Mouse (Mus musculus) cerebellum, adult 11 months (tissue): ENCODE measurements around the gene Cmtm2b.

Source experiments
- DNase-seq: peaks from one replicate; pipeline ENCODE4 v3.0.0; 2022

Gene Cmtm2b

DNA sequence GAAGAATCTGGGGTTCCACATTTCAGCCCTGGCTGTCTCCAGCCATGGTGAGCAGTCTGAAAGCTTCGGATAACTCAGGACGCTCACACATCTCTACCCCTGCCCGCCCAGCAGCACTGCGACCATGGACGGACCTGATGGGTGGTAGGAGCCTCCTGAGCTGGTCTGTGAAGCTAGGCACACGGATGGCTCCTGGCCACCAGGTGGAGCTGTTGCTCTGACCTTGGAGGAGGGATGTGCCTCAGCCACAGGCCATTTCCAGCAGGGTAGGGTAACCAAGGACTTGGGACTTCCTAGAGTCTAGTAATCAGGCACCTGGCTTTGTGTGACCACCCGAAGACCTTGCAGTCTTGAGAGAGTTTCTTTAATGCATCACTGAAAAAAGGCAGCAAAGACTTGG, 21.9 kb downstream of the Cmtm2b start:
- peak; percentile 89 for DNase-seq

DNA sequence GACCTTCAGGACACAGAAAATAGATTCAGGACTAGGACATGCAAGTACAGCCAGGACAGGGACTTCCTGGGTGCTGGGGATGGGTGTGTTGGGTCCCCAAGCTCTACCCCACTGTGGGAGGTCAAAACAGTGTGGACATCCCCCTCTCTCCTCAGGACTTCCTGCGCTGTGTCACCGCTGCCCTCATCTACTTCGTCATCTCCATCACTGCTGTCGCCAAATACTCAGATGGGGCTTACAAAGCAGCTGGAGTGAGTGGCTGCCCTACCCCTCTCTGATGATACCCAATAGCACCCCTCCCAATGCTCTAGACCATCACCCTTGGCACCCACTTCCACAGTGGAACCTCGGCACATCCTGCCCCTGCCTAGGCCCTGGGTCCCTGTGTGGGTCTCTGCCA, 22.6 kb downstream of the Cmtm2b start:
- no peak for DNase-seq

DNA sequence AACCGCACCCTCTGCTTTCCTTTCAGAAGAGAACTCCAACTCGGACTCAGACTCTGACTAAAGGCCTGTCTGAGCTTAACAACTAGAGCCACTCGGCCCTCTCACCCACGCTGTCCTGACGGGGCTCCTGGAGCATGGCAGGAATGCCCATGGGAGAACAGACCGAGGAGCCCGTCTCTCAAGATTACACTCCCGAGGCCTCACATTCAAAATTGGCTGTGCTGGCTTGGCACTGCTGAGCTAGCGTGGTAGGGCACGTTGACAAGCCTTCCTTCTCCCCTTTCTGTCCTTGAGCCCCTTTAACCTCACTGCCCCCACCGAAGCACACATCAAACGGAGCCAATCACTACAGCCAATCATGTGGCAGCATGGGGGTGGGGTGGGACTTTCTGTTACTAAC, 24.7 kb downstream of the Cmtm2b start:
- DNase-seq, result no peak

DNA sequence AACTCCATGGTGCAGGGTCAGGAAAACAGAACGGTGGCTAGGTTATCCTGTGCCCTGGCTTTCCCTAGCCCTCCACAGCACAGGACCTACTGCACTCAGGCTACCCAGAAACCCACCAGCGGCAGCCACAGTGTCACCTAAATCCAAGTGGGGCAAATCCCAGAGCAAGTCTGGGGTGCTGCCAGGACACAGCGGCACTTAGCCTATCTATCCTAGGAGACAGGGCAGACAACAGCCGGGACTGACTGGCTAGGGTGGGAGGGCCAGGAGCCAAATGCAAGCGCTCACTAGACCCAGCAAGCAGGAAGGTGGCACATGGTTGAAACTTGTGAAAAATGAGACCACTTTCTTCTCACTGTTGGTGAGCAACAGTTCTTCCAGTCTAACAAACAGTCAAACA, 26.9 kb downstream of the Cmtm2b start:
- DNase-seq, result no peak

DNA sequence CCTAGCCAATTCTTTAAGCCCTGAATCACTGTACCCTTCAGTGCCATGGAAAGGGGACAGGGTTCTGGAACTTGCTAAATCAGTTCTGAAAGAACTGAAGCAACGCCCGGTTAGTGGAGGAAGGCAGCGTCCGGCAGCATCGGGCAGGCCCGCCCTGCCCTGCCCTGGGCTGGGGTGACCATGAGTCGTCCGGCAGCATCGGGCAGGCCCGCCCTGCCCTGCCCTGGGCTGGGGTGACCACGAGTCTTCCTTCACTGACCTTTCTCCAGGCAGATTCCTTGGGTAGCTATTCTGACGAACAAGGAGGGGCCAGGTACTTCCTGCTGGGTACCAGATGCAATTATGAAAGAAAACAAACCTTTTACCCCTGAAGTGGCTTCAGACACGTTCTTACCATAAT, 28.0 kb downstream of the Cmtm2b start:
- no peak for DNase-seq

DNA sequence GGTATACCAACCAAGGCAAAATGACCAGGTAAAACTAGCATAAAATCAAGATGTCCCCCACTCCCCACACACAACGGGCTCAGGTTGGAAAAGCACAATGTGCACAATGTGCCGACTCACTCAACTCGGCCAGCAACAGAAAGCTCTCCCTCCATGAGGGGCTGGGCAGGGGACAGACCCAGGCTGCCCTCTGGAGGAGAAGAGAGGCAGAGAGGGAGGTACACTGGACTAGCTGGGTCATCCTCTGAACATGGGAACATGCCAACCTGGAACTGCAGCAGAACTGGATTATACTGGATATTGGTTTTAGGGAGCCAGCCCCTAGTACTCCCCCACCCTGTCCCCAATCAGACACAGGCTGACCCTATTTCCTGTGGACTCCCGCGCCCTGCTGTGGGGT, 31.2 kb downstream of the Cmtm2b start:
- DNase-seq, result no peak

DNA sequence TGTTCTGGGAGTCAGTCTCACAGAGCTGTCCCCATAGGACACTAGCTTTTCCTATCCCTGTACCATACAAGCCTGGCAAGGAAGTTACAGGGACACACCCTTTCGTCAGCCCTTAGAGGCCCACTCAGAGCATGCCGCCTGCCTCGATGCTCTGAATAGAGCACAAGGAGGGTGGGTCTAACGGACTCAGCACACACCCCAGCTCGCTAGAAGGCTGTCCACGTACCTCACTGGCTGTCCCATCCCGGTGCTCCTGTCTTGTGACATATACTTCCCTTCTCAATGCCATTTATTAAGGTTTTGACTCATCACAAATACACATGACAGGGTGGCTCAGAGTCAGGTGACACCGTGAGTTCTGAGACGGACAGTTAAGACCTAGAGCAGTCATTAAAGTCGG, 32.5 kb downstream of the Cmtm2b start:
- DNase-seq, result no peak

DNA sequence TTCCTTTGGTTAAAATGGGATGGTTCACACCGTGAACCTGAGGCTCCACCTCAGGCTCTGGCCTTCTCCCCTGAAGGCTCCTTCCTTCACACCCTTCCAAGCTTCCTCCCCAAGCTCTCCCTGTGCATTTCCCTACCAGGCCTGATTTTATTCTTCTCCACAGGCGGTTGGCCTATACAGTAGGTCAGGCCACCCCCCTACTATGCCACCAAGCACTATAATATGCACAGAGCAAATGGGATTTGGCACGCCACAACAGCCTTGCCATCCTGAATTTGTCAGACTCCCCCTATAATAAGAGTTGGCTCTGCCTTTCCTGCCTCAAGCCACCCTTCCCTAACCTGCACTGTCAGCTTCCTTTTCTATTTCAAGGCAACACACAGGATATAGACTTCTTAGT, 36.6 kb downstream of the Cmtm2b start:
- DNase-seq, result no peak

DNA sequence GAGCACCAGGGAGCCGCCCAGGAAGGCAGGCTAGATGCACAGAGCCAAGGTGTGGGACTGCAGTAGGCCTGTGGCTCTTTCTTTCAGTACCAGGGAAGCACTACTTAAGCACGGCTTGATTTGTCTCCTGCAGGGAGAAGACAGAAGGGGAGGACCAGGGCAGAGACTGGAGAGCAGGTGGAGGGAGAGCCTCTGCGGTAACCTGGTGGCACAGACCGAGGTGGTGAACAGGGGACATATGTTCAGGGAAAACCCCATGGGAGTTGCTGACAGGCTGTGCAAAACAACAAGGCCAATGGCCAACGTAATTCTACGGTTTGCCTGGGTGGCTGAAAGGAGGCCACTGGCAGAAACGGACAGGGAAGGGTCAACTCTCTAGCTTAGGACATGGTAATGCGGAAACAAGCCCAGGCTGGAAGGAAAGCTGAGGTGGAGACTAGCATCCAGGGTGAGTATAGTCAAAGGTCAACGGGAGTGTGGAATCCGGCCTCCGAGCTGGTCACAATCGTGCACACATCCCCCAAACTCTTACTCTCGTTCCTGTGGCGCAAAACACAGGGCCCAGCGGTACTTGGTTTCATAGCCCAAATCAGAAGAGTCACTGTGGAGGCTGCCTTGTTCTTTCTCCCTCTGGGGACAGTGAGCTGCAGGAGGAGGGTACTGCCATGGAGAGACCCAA, 37.9 kb downstream of the Cmtm2b start:
- peak; percentile 47 for DNase-seq

DNA sequence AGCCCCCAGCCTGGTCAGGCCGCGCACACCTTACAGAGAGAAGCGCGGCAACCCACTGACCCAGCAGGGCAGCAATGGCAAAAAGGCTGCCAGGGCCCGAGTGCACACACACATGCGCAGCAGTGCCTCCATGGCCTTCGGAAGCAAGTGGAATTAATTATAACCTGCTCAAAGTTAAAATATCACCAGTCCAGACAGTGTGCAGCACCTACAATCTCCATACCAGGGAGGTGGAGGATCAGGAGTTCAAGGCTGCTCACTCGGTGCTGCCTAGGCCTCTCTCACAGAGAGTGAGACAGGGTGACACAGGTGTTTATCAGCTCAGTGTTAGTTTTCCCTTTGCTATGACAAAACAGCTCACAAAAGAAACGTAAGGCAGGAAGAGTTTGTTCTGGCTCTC, 43.7 kb downstream of the Cmtm2b start:
- DNase-seq, result no peak

DNA sequence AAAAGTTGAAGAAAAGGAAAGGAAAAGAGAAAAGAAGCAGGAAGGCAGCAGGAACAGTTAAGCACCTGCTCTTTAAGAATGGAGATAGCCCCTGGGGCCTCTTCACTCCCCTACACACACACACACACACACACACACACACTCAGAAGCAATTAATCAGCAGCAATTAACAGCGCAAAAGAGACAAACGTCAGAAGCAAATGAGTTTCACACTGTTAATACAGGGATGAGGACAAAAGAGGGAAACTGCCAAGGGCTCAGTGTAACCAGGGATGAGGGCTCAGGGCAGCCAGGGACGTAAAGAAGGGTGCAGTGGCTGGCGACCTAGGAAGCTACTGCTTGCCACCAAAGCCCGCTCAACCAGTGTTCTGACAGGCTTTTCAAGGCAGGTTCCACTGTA, 45.4 kb downstream of the Cmtm2b start:
- DNase-seq, result no peak

DNA sequence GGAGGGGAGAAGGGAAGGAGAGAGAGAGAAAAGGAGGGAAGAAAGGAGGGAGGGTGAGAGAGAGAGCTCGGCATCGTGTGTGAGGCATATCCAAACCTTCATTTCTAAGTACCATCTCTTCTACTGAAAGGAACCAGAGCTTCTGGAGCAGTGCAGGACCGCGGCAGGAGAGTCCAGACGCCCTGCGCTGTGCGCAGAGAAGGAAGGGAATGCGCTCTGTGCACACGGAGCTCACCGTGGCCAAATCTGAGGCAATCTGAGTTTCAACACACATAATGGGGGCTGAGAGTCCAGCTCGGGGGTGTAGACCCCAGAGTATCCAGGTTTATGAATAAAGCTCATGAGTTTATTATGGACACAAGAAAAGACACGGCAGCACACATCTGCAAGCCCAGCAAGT, 47.6 kb downstream of the Cmtm2b start:
- no peak for DNase-seq

DNA sequence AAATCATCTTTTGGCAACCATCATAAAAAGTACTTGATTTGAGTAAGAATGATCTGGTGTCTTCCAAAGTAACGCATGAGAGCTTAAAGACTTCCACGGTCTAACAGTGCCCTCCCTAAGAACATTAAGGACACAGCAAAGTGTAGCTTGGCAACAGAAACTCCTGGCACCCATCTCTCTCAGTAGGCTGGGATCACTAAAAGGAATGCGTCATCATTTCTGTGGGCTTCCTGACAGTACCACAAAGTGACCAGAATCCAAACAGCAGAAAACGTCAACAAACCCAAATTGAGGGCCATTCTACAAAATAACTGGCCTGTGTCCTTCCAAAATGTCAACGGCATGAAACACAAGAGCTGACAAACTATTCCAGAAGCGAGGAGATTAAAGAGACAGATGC, 48.0 kb downstream of the Cmtm2b start:
- DNase-seq, result no peak

DNA sequence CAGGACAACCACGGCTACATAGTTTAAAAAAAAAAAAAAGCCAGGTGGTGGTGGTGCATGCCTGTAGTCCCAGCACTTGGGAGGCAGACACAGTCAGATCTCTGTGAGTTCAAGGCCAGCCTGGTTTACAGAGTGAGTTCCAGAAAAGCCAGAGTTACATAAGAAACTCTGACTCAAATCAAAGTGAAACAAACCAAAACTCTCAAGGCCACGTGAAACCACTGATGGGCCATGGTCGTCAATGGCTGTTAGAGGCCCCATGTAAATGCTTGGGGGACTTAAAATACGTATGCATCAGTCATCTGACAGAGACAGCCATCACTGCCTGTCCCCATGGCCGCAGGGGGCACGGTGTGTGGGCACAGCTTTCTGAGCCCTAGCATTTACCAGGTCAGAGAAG, 49.1 kb downstream of the Cmtm2b start:
- DNase-seq, result no peak

DNA sequence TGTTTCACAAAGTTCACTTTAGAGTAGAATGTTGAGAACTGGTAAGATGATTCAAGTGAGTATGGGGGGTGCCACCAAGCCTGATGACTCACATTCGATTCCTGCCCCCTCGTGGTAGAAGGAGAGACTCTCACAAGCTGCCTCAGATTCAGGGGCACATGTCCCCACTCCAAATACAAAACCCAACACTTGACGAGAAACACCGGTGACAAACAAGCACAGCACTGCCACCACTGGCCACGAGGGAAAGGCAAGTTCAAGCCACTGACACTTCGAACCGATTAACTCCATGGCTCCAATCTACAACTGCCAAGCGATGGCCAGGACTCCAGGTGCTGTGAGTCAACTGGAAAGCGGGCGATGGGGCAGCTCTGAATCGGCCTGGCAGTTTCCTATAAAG, 51.7 kb downstream of the Cmtm2b start:
- DNase-seq, result no peak

DNA sequence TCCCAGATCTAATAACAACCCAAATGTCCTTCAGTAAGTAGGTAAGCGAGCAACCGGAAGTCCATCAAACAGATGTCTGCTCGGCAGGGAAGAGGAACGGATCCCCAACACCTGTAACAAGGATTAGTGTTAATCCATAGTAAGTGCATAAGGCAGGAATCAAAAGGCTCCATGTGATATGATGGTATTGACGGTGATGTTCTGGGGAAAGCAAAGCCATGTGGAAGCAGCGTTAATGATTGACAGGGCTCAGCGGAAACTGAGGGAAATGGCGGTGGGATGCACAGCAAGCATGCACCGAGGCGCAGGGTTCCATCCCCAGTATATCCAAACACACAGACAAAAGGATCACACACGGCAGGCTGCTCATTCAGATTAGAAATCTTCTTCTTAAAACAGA, 52.2 kb downstream of the Cmtm2b start:
- no peak for DNase-seq

DNA sequence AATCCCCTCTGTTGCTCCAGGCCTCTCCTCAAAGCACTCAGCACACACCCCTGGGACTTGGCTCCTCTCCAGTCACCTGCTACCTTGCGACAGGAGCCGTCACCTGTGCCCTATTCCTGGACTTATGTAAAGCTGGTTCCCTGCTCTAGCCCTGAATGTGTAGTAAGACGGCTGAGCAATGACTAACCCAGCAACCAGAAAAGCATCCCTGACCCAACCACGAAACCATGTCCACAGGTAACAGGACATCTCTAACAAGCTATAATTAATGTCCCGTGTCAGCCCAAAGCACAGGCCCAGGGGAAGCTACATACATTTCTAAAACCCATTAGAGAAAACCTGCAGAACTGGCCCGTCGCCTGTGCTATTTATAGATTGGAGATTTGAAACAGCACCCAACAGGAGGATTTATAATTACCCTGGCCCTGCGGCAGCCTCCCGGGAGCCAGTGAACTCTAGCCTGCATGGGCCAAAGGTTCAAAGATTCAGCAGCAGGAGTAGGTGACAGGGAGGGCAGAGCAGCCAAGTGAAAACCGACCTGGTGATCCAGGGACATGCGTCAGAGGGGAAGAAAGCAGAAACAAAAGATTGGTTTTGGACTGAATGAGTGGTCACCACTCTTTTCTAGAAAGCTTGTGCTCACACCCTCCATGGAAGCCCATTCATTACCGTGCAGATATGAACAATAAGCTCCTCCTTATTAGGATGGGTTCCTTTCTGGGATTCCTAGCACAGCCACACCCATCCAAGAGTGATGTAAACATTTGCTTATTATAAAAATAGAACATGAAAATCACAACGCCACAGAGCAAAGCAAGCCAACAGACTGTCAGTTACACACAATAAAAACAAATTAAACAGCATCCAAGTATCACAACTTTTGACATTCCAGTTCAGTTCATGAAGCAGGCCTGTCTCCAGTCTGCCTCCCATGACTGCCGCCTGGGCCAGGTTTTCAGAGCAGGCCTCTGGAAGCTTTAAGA, 53.1 kb downstream of the Cmtm2b start:
- peak; percentile 49 for DNase-seq

DNA sequence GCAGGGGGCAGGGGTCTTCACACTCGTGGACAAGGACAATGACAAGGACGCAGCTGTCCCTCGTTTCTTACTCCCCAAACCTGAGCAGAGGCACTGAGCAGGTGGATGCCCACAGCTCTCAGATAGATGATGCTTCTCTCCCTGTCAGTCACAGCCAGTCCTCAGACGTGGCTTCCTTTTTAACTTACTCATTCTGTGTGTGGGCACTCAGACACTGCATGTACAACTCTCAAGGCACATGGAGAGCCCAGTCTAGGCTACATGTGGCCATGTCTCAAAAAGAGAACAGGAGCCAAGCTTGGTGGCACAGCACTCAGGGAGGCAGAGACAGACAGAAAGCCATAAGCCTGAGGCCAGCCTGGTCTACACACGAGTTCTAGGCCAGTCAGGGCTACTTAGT, 53.9 kb downstream of the Cmtm2b start:
- no peak for DNase-seq

DNA sequence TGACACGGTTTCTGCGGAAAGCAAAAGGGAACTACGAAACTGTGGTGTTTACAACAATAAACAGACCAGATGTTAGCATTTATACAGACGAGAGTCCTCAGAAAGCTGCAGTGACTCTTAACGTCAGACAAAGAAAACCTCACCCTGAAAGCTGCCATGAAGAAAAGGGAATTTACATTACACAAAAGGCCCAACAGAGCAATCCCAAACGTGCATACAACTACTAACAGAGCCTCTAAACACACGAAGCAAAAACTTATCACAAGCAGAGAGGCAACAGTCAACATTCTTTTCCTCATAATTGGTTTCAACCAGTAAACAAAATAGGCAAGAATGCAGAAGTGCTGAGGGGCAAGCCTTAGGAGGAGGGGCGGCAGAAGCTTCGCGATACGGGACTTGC, 54.6 kb downstream of the Cmtm2b start:
- DNase-seq, result no peak

DNA sequence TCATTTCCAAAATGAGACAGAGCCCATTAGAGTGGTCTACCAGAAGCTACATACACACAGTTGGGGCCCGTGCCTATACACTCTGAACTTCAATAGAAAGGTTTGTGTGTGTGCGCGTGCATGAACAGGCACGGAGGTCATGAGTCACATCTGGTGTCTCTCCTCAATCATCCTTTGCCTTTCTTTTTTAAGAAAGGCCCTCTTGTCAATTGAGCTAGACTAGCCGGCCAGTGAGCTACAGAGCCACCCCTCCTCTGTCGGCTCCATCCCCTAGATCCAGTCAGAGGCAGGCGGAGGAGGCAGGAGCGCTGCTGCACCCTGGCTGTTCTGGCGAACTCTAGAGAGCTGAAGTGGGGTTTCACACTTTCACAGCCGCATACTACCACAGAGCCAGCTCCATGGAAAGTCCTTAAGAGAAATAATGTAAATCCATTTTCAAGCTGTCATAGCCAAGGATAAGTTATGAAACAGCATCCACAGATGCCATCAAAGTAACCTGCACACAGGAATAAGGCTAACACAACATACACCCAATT, 57.3 kb downstream of the Cmtm2b start:
- no peak for DNase-seq

DNA sequence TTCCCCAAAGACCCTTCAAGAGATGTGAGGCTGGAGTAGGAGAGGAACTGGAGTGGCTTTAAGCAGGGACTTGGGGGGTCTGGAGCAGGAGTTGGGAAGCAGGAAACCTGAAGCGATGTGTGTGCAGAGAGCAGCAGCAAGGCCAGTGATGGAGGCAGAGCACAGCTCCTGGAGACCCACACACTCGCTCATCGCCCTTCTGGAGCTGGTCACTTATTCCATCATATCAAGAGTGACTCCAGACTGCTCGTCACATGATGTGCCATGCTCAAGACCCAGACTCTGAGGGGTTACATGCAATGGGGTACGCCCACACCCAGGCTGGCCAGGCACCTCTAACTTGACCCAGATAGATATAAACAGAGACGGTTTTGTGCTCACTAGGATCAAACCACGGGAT, 58.2 kb downstream of the Cmtm2b start:
- no peak for DNase-seq
